Mouse (Mus musculus) midbrain, embryonic 13.5 days (tissue): ENCODE measurements around the gene Agtrap. TPM values are rescaled to one million over a fixed set of nuclear protein-coding genes. Genes with fewer than 3 reads are reported as not detected.
A peak's percentile ranks its signal among the peaks of the same experiment; 100 is the strongest.
"Not testable (repeated sequence)": the region's sequence is repeated elsewhere in the genome, so short reads cannot be mapped to it uniquely, and the experiment has no call there.

Experiments used
- ATAC-seq: fragments of 200-750 bp; cut with Nextera tagmentation; 2 replicates; pipeline ENCODE4 v1.8.0; 2017; ENCODE audit warnings: mild to moderate bottlenecking, moderate TSS enrichment, moderate library complexity
- H3K27ac ChIP-seq: fragments of 300-500 bp; sonication (generic); 2 replicates; pipeline ENCODE4 v1.5.1; 2015; ENCODE audit warnings: inconsistent platforms, mild to moderate bottlenecking, moderate library complexity
- H3K27me3 ChIP-seq: fragments of 300-500 bp; sonication (generic); 2 replicates; pipeline ENCODE4 v1.6.1; 2015; ENCODE audit warnings: mild to moderate bottlenecking, inconsistent platforms
- H3K36me3 ChIP-seq: fragments of 300-500 bp; sonication (generic); 2 replicates; pipeline ENCODE4 v1.6.1; 2015; ENCODE audit warnings: mild to moderate bottlenecking, inconsistent platforms
- H3K4me1 ChIP-seq: fragments of 300-500 bp; sonication (generic); replicated peaks from 2 replicates; pipeline ENCODE4 v1.6.1; 2015; ENCODE audit warnings: inconsistent platforms
- H3K4me2 ChIP-seq: fragments of 300-500 bp; sonication (generic); replicated peaks from 2 replicates; pipeline ENCODE4 v1.6.1; 2015; ENCODE audit warnings: moderate library complexity, mild to moderate bottlenecking, inconsistent platforms
- H3K4me3 ChIP-seq: fragments of 300-500 bp; sonication (generic); replicated peaks from 2 replicates; pipeline ENCODE4 v1.5.1; 2015; ENCODE audit warnings: mild to moderate bottlenecking, inconsistent platforms
- H3K9ac ChIP-seq: fragments of 300-500 bp; sonication (generic); replicated peaks from 2 replicates; pipeline ENCODE4 v1.6.1; 2015; ENCODE audit warnings: mild to moderate bottlenecking, inconsistent platforms
- H3K9me3 ChIP-seq: fragments of 300-500 bp; sonication (generic); 2 replicates; pipeline ENCODE4 v1.6.1; 2016; ENCODE audit warnings: mild to moderate bottlenecking, inconsistent platforms
- WGBS: fragments of 180-500 bp; shearing (Covaris S2); methylation state at CpG from one replicate; pipeline ENCODE4 v1.1.7; 2015; 5-methylcytosine and 5-hydroxymethylcytosine counted together
- polyA plus RNA-seq: library from polyadenylated mRNA; unstranded; fragments of >200 nt; fragmentation: Nextera tagmentation; extraction: Ambion mirVana; gene quantifications from 2 replicates; pipeline ENCODE4 v1.2.1, GENCODE M21; 2015

Gene Agtrap
- polyA plus RNA-seq, 1 experiment from 2014 or later: 7.9 TPM

DNA sequence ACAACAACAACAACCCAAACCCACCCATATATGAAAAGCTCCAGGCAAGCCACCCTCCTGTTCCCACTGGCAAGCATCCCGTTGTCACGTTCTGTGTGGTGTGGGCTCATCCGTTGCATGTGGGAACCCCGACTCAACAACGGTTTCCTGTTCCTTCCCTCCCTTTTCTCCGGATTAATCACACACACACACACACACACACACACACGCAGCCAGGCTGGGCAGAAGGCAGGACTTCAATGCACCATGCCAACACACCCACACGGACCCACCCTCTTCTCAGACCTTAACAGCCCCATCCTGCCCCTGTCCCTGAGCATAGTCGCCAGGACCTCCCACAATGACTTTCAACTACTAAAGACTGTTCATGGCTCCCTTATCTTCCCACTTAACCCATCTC is 32.7 kb upstream of the Agtrap start:
- H3K4me2 ChIP-seq: no peak overlapping the region
- no peak overlapping the region for H3K4me3 ChIP-seq
- WGBS: 82% methylated on average over 9 of the region's 9 CpGs
- H3K27me3 ChIP-seq: no peaks in the 10 kb centered on the region
- no peak for ATAC-seq
- H3K9me3 ChIP-seq: peaks cover 3% of the 10 kb centered on the region; the same call in 1 of the 2 replicates
- peaks cover 13% of the 10 kb centered on the region for H3K36me3 ChIP-seq
- peaks cover 54% of the 10 kb centered on the region for H3K4me1 ChIP-seq
- no peak overlapping the region for H3K27ac ChIP-seq
- no peak overlapping the region for H3K9ac ChIP-seq

DNA sequence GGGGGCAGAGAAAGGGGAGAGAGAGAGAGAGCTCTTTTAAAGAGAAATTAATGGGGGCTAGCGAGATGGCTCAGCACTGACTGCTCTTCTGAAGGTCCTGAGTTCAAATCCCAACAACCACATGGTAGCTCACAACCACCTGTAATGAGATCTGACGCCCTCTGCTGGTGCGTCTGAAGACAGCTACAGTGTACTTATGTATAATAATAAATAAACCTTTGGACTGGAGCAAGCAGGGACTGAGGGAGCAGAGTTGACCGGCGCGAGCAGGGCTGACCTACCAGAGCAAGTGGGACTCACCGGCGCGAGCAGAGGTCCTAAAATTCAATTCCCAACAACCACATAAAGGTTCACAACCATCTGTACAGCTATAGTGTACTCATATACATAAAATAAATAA is 31.7 kb upstream of the Agtrap start:
- WGBS: 91% methylated on average over 9 of the region's 9 CpGs
- not testable (repeated sequence) for H3K9ac ChIP-seq

DNA sequence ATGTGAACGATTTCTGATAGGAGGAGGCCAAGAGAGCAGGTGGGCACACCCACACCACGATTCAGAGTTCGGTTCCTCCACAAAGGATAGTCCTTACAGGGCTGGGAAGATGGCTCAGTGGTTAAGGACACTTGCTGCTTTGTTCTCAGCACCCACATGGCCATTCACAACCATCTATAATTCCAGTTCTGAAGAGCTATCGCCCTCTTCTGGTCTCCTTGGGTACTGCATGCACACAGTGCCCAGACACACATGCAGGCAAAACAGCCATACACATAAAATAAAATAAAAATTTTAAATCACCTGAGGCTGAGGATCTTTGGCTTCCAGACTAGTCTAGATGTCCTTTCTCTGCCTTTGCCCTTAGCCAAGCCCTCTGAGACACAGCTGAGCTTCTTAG is 29.6 kb upstream of the Agtrap start:
- peaks cover 31% of the 10 kb centered on the region for H3K4me1 ChIP-seq
- H3K27ac ChIP-seq: no peak overlapping the region
- ATAC-seq: no peak
- H3K4me2 ChIP-seq: no peak overlapping the region
- no peak overlapping the region for H3K4me3 ChIP-seq
- WGBS: 80% methylated on average over 4 of the region's 4 CpGs
- H3K9me3 ChIP-seq: peaks cover 3% of the 10 kb centered on the region; the same call in 1 of the 2 replicates
- no peaks in the 10 kb centered on the region for H3K27me3 ChIP-seq
- H3K36me3 ChIP-seq: peaks cover 29% of the 10 kb centered on the region
- no peak overlapping the region for H3K9ac ChIP-seq

More for the DNA sequence above, 31.7 kb upstream of the Agtrap start:
- Histone ChIP-seq H3K36me3 (peaks cover 14% of the 10 kb centered on the region), H3K4me1 (peaks cover 52% of the 10 kb centered on the region)
- not testable (repeated sequence) for H3K4me3 ChIP-seq, H3K9me3 ChIP-seq, ATAC-seq, H3K27ac ChIP-seq, H3K4me2 ChIP-seq, H3K27me3 ChIP-seq

GRCm38 (mm10) chr4:148116657-148117056 is 28.8 kb upstream of the Agtrap start:
- Histone ChIP-seq H3K4me2 (no peak overlapping the region), H3K9me3 (peaks cover 3% of the 10 kb centered on the region; the same call in 1 of the 2 replicates), H3K9ac (no peak overlapping the region), H3K4me1 (peaks cover 24% of the 10 kb centered on the region), H3K4me3 (no peak overlapping the region), H3K27me3 (no peaks in the 10 kb centered on the region), H3K36me3 (peaks cover 35% of the 10 kb centered on the region), H3K27ac (no peak overlapping the region)
- WGBS: 80% methylated on average over 4 of the region's 4 CpGs
- no peak for ATAC-seq

- Histone ChIP-seq H3K27ac (peak overlapping the region; percentile 83), H3K9me3 (peaks cover 3% of the 10 kb centered on the region; the same call in 1 of the 2 replicates), H3K27me3 (no peaks in the 10 kb centered on the region), H3K4me3 (no peak overlapping the region), H3K4me1 (peaks cover 12% of the 10 kb centered on the region), H3K36me3 (peaks cover 45% of the 10 kb centered on the region), H3K9ac (peak overlapping the region; percentile 49), H3K4me2 (peak overlapping the region; percentile 17; the same call in 1 of the 2 replicates)
- ATAC-seq: peak; percentile 34
- WGBS: 3% methylated on average over 15 of the region's 15 CpGs
Measured at GRCm38 (mm10) chr4:148115467-148115866, 27.6 kb upstream of the Agtrap start.

DNA sequence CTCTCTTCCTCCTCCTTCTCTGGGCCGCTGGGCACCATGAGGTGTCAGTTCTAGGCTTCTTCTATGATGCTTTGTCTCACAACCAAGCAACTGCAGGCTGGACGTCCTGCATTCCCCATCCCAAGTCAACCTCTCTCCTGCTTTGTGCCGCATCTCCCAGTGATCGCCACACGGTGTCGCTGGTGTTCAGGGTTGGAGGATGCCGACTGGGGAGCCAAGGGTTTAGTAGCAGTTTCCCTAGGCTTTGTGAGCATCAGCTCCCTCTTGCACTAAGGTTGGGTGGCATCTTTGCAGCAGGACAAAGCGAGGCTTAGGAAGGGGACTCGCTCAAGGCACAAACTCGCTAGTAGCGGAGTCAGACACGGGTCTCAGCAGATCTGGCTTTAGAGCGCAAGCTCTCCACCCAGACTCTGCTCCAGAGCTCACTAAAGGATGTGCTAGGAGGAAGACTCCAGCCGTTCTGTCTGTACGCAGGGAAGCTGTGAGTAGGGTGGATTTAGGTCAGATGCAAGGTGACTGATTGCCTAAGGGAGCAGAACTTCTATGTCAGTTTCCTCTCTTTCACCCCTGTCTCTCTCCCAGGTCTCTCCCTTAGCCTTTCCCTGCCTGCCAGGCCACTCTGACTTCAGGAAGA is 27.0 kb upstream of the Agtrap start:
- Histone ChIP-seq H3K4me1 (peaks cover 11% of the 10 kb centered on the region), H3K9ac (peak overlapping the region; percentile 49), H3K4me3 (no peak overlapping the region), H3K36me3 (peaks cover 51% of the 10 kb centered on the region), H3K27ac (peak overlapping the region; percentile 83), H3K9me3 (peaks cover 3% of the 10 kb centered on the region; the same call in 1 of the 2 replicates), H3K4me2 (peak overlapping the region; percentile 17), H3K27me3 (no peaks in the 10 kb centered on the region)
- ATAC-seq: peak; percentile 71
- 4% methylated on average over 15 of the region's 15 CpGs for WGBS

- no peak overlapping the region for H3K27ac ChIP-seq
- H3K4me3 ChIP-seq: no peak overlapping the region
- ATAC-seq: no peak
- H3K36me3 ChIP-seq: peaks cover 74% of the 10 kb centered on the region
- H3K9ac ChIP-seq: no peak overlapping the region
- no peak overlapping the region for H3K4me2 ChIP-seq
- no peaks in the 10 kb centered on the region for H3K27me3 ChIP-seq
- WGBS: 88% methylated on average over 12 of the region's 12 CpGs
- peaks cover 3% of the 10 kb centered on the region; the same call in 1 of the 2 replicates for H3K9me3 ChIP-seq
- peaks cover 17% of the 10 kb centered on the region for H3K4me1 ChIP-seq
Measured at GRCm38 (mm10) chr4:148112519-148112918, 24.7 kb upstream of the Agtrap start.

- no peak for ATAC-seq
- Histone ChIP-seq H3K27me3 (no peaks in the 10 kb centered on the region), H3K9me3 (no peaks in the 10 kb centered on the region), H3K9ac (no peak overlapping the region), H3K36me3 (peaks cover 84% of the 10 kb centered on the region), H3K4me2 (no peak overlapping the region), H3K4me1 (0 out of 2 replicates have a peak, but pooled peaks cover 6% of the 10 kb centered on the region), H3K4me3 (no peak overlapping the region), H3K27ac (no peak overlapping the region)
- WGBS: 88% methylated on average over 5 of the region's 5 CpGs
Measured at GRCm38 (mm10) chr4:148109215-148109614, 21.4 kb upstream of the Agtrap start.

GRCm38 (mm10) chr4:148108565-148109100 is 20.8 kb upstream of the Agtrap start:
- H3K27ac ChIP-seq: no peak overlapping the region
- peaks cover 79% of the 10 kb centered on the region for H3K36me3 ChIP-seq
- WGBS: 72% methylated on average over 7 of the region's 7 CpGs

GRCm38 (mm10) chr4:148107621-148108291 is 19.9 kb upstream of the Agtrap start:
- no peak overlapping the region for H3K4me2 ChIP-seq
- ATAC-seq: peak; percentile 59; the same call in 1 of the 2 replicates
- H3K9ac ChIP-seq: peak overlapping the region; percentile 21; the same call in 1 of the 2 replicates
- H3K27me3 ChIP-seq: no peaks in the 10 kb centered on the region
- H3K4me1 ChIP-seq: 0 out of 2 replicates have a peak, but pooled peaks cover 6% of the 10 kb centered on the region
- 71% methylated on average over 22 of the region's 22 CpGs for WGBS
- H3K36me3 ChIP-seq: peaks cover 71% of the 10 kb centered on the region
- peak overlapping the region; percentile 36; the same call in 1 of the 2 replicates for H3K27ac ChIP-seq
- no peak overlapping the region for H3K4me3 ChIP-seq
- no peaks in the 10 kb centered on the region for H3K9me3 ChIP-seq

More at GRCm38 (mm10) chr4:148108565-148109100, 20.8 kb upstream of the Agtrap start:
- H3K4me2 ChIP-seq: no peak overlapping the region
- 0 out of 2 replicates have a peak, but pooled peaks cover 6% of the 10 kb centered on the region for H3K4me1 ChIP-seq
- ATAC-seq: no peak
- no peaks in the 10 kb centered on the region for H3K27me3 ChIP-seq
- H3K9me3 ChIP-seq: no peaks in the 10 kb centered on the region
- H3K9ac ChIP-seq: no peak overlapping the region
- H3K4me3 ChIP-seq: no peak overlapping the region

DNA sequence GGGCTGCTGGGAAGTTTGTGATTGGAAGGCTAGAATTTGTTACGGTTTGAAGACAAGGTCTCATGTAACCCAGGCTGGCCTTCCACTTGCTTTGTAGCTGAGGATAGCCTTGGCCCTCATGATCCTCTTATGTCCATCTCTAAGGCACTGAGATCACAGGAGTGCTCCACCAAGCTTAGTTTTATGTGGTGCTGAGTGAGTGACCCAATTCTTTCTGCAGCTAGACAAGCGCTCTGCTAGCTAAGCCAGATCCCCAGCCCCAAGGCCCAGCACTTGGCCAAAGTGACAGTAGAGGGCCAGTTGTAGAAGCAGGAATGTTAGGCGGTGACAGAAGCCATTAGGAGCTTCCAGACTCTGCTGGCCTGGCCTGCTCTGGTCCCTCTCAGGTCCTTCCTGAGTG is 16.3 kb upstream of the Agtrap start:
- Histone ChIP-seq H3K9me3 (no peaks in the 10 kb centered on the region), H3K36me3 (peaks cover 58% of the 10 kb centered on the region), H3K9ac (no peak overlapping the region), H3K27me3 (no peaks in the 10 kb centered on the region), H3K4me2 (no peak overlapping the region), H3K4me3 (no peak overlapping the region), H3K4me1 (peaks cover 18% of the 10 kb centered on the region), H3K27ac (no peak overlapping the region)
- ATAC-seq: no peak
- 87% methylated on average over 3 of the region's 3 CpGs for WGBS
